Mouse (Mus musculus) midbrain, embryonic 12.5 days (tissue): ENCODE measurements at regions not wholly inside any gene's neighbourhood (a gene's known extent, or its start where the extent isn't known, plus 50 kb on each side); places are given as distances from the start of the nearest gene placed in this dataset.

ENCODE experiments used
- ATAC-seq: fragments of 200-750 bp; cut with Nextera tagmentation; 2 replicates; pipeline ENCODE4 v1.8.0; 2017; ENCODE audit warnings: low read depth, moderate TSS enrichment, moderate library complexity; ENCODE audit not compliant: low FRiP score
- H3K27ac ChIP-seq: fragments of 300-500 bp; sonication (generic); replicated peaks from 2 replicates; pipeline ENCODE4 v1.5.1; 2016; ENCODE audit warnings: mild to moderate bottlenecking
- H3K27me3 ChIP-seq: fragments of 300-500 bp; sonication (generic); 2 replicates; pipeline ENCODE4 v1.6.1; 2016; ENCODE audit warnings: mild to moderate bottlenecking
- H3K36me3 ChIP-seq: fragments of 300-500 bp; sonication (generic); 2 replicates; pipeline ENCODE4 v1.6.1; 2016
- H3K4me1 ChIP-seq: fragments of 300-500 bp; sonication (generic); 2 replicates; pipeline ENCODE4 v1.6.1; 2016
- H3K4me2 ChIP-seq: fragments of 300-500 bp; sonication (generic); replicated peaks from 2 replicates; pipeline ENCODE4 v1.6.1; 2016; ENCODE audit warnings: mild to moderate bottlenecking, moderate library complexity
- H3K4me3 ChIP-seq: fragments of 300-500 bp; sonication (generic); 2 replicates; pipeline ENCODE4 v1.5.1; 2016; ENCODE audit warnings: mild to moderate bottlenecking
- H3K9ac ChIP-seq: fragments of 300-500 bp; sonication (generic); replicated peaks from 2 replicates; pipeline ENCODE4 v1.6.1; 2016; ENCODE audit warnings: mild to moderate bottlenecking, moderate library complexity
- H3K9me3 ChIP-seq: fragments of 300-500 bp; sonication (generic); 2 replicates; pipeline ENCODE4 v1.6.1; 2016; ENCODE audit warnings: mild to moderate bottlenecking
- WGBS: fragments of 180-500 bp; shearing (Covaris S2); methylation state at CpG from one replicate; pipeline ENCODE4 v1.1.7; 2016; 5-methylcytosine and 5-hydroxymethylcytosine counted together

GRCm38 (mm10) chr15:62422995-62423394 is 1422.0 kb downstream of the Gsdmc2 start:
- Histone ChIP-seq H3K4me2 (no peak overlapping the region), H3K9me3 (no peaks in the 10 kb centered on the region), H3K4me1 (no peaks in the 10 kb centered on the region; the same call in 1 of the 2 replicates), H3K9ac (no peak overlapping the region), H3K4me3 (no peak overlapping the region), H3K27me3 (no peaks in the 10 kb centered on the region), H3K36me3 (no peaks in the 10 kb centered on the region), H3K27ac (no peak overlapping the region)
- ATAC-seq = no peak
- 73% methylated on average over 5 of the region's 5 CpGs for WGBS

DNA sequence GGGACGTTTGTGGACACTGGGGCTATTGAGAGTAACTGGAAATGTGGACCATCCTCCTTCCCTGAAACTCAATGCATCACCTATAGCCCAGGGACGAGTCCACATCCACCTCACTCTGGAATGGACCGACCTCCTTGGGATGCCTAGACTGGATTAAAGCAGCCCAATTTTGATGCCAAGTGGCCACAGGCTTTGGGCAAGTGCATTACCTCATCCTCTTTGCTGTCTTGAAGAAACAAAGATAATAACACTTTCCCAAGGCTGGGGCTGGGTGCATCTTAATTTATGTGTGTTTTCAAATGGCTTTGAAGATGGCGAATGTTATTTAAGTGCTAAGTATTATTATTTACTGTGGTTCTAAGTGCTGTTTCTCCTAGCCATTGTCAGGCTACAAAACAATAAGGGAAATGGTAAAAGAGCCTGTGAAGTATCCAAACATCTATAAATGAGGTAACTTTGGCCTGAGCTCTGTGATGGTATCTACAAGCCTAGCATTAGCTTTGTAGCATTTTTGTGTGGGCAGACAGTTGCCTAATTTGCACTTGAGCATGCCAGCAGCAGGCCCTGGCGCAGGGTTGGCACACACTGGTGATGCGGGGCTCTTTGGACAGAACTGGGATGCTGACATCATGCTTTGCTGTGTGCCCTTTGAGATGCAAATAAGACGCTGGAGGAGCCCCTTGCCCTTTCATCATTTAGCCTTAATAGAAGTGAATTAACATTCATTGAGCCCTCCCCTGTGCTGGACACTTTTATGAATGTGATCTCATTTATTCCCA is 1423.7 kb downstream of the Gsdmc2 start:
- WGBS = 88% methylated on average over 7 of the region's 7 CpGs
- H3K27me3 ChIP-seq = no peaks in the 10 kb centered on the region
- no peak overlapping the region for H3K4me3 ChIP-seq
- no peaks in the 10 kb centered on the region; the same call in 1 of the 2 replicates for H3K4me1 ChIP-seq
- no peak overlapping the region for H3K27ac ChIP-seq
- H3K9me3 ChIP-seq = no peaks in the 10 kb centered on the region
- no peak for ATAC-seq
- no peak overlapping the region for H3K4me2 ChIP-seq
- H3K36me3 ChIP-seq = no peaks in the 10 kb centered on the region
- no peak overlapping the region for H3K9ac ChIP-seq

GRCm38 (mm10) chr15:62416691-62417090 is 1428.3 kb downstream of the Gsdmc2 start:
- Histone ChIP-seq H3K9me3 (no peaks in the 10 kb centered on the region), H3K27ac (no peak overlapping the region), H3K4me2 (no peak overlapping the region), H3K4me1 (no peaks in the 10 kb centered on the region; the same call in 1 of the 2 replicates), H3K36me3 (no peaks in the 10 kb centered on the region), H3K4me3 (no peak overlapping the region), H3K27me3 (no peaks in the 10 kb centered on the region), H3K9ac (no peak overlapping the region)
- ATAC-seq = no peak

GRCm38 (mm10) chr15:62413694-62414093 is 1431.3 kb downstream of the Gsdmc2 start:
- H3K4me1 ChIP-seq = no peaks in the 10 kb centered on the region
- H3K9me3 ChIP-seq = no peaks in the 10 kb centered on the region
- no peak overlapping the region for H3K9ac ChIP-seq
- H3K27ac ChIP-seq = no peak overlapping the region
- H3K4me2 ChIP-seq = no peak overlapping the region
- no peak overlapping the region for H3K4me3 ChIP-seq
- H3K27me3 ChIP-seq = no peaks in the 10 kb centered on the region
- H3K36me3 ChIP-seq = no peaks in the 10 kb centered on the region
- WGBS = 95% methylated on average over 2 of the region's 2 CpGs
- no peak for ATAC-seq

DNA sequence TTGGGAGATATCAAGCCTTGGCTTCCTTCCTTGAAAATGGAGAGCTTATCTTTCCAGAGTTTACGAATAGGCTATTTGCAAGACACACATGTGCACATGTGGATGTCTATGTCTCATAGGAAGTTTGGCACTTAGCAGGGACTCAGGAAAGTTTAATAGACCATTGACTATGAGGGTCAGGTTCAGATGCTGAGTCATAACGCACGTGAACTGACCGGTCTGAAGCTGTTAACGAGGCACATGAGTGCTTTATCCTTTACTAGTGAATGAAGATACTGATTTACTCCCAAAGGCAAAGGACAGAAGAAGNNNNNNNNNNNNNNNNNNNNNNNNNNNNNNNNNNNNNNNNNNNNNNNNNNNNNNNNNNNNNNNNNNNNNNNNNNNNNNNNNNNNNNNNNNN is 1442.8 kb downstream of the Gsdmc2 start:
- no peaks in the 10 kb centered on the region for H3K27me3 ChIP-seq
- no peak overlapping the region for H3K4me2 ChIP-seq
- H3K36me3 ChIP-seq = no peaks in the 10 kb centered on the region
- 93% methylated on average over 5 of the region's 5 CpGs for WGBS
- no peaks in the 10 kb centered on the region for H3K4me1 ChIP-seq
- H3K9ac ChIP-seq = no peak overlapping the region
- no peak for ATAC-seq
- H3K9me3 ChIP-seq = no peaks in the 10 kb centered on the region
- H3K27ac ChIP-seq = no peak overlapping the region
- H3K4me3 ChIP-seq = no peak overlapping the region

GRCm38 (mm10) chr15:62400984-62401609 is 1443.9 kb downstream of the Gsdmc2 start:
- Histone ChIP-seq H3K36me3 (no peaks in the 10 kb centered on the region), H3K4me1 (no peaks in the 10 kb centered on the region), H3K9ac (no peak overlapping the region), H3K4me3 (no peak overlapping the region), H3K9me3 (no peaks in the 10 kb centered on the region), H3K27ac (no peak overlapping the region), H3K4me2 (no peak overlapping the region), H3K27me3 (no peaks in the 10 kb centered on the region)
- no peak for ATAC-seq
- WGBS = 71% methylated on average over 4 of the region's 4 CpGs

GRCm38 (mm10) chr15:62399381-62399780 is 1445.6 kb downstream of the Gsdmc2 start:
- Histone ChIP-seq H3K9me3 (no peaks in the 10 kb centered on the region), H3K4me1 (no peaks in the 10 kb centered on the region), H3K27me3 (no peaks in the 10 kb centered on the region), H3K4me2 (no peak overlapping the region), H3K27ac (no peak overlapping the region), H3K4me3 (no peak overlapping the region), H3K9ac (no peak overlapping the region), H3K36me3 (no peaks in the 10 kb centered on the region)
- 89% methylated on average over 1 of the region's 1 CpGs for WGBS
- ATAC-seq = no peak

DNA sequence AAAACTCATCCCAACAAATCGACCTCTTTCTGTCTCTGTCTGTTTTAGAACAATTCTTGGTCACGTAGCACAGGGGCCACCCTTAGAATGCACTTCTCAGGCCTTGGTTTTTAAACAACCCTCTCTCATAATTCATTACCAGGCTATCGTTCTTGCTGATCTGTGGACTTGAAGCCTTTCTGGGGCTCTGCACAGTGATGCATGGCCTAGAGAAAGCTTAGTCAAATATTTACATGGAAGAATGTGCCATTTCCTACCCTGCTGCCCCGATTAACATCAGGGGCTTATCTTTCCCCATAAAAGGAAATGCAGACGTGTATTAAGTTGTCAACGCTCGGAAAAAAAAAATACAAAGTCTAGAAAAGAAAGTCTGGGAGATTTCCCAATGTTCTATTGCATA is 1448.0 kb downstream of the Gsdmc2 start:
- Histone ChIP-seq H3K27ac (no peak overlapping the region), H3K36me3 (no peaks in the 10 kb centered on the region), H3K9ac (no peak overlapping the region), H3K9me3 (no peaks in the 10 kb centered on the region), H3K4me3 (no peak overlapping the region), H3K27me3 (no peaks in the 10 kb centered on the region), H3K4me2 (no peak overlapping the region), H3K4me1 (no peaks in the 10 kb centered on the region)
- no peak for ATAC-seq
- WGBS = 76% methylated on average over 7 of the region's 7 CpGs

GRCm38 (mm10) chr15:62395377-62395776 is 1449.6 kb downstream of the Gsdmc2 start:
- Histone ChIP-seq H3K4me2 (no peak overlapping the region), H3K9me3 (no peaks in the 10 kb centered on the region), H3K4me1 (no peaks in the 10 kb centered on the region), H3K27ac (no peak overlapping the region), H3K27me3 (no peaks in the 10 kb centered on the region), H3K36me3 (no peaks in the 10 kb centered on the region), H3K9ac (no peak overlapping the region), H3K4me3 (no peak overlapping the region)
- WGBS = 89% methylated on average over 2 of the region's 2 CpGs
- ATAC-seq = no peak

GRCm38 (mm10) chr15:62393416-62393815 is 1451.6 kb downstream of the Gsdmc2 start:
- Histone ChIP-seq H3K36me3 (no peaks in the 10 kb centered on the region), H3K4me1 (no peaks in the 10 kb centered on the region), H3K9ac (no peak overlapping the region), H3K9me3 (no peaks in the 10 kb centered on the region), H3K27ac (no peak overlapping the region), H3K4me3 (no peak overlapping the region), H3K27me3 (no peaks in the 10 kb centered on the region), H3K4me2 (no peak overlapping the region)
- WGBS = 92% methylated on average over 3 of the region's 3 CpGs
- ATAC-seq = no peak

GRCm38 (mm10) chr15:62392839-62393238 is 1452.1 kb downstream of the Gsdmc2 start:
- H3K4me3 ChIP-seq = no peak overlapping the region
- no peaks in the 10 kb centered on the region for H3K4me1 ChIP-seq
- H3K36me3 ChIP-seq = no peaks in the 10 kb centered on the region
- 84% methylated on average over 1 of the region's 1 CpGs for WGBS
- no peak for ATAC-seq
- no peak overlapping the region for H3K9ac ChIP-seq
- no peaks in the 10 kb centered on the region for H3K9me3 ChIP-seq
- H3K4me2 ChIP-seq = no peak overlapping the region
- H3K27ac ChIP-seq = no peak overlapping the region
- H3K27me3 ChIP-seq = no peaks in the 10 kb centered on the region

GRCm38 (mm10) chr15:62392381-62392780 is 1452.6 kb downstream of the Gsdmc2 start:
- WGBS = 72% methylated on average over 3 of the region's 3 CpGs
- ATAC-seq = no peak
- Histone ChIP-seq H3K9me3 (no peaks in the 10 kb centered on the region), H3K27ac (no peak overlapping the region), H3K4me3 (no peak overlapping the region), H3K4me1 (no peaks in the 10 kb centered on the region), H3K36me3 (no peaks in the 10 kb centered on the region), H3K27me3 (no peaks in the 10 kb centered on the region), H3K4me2 (no peak overlapping the region), H3K9ac (no peak overlapping the region)
